19 mouse cellular contexts compared by ENCODE assay signal in the genomic region with DNA sequence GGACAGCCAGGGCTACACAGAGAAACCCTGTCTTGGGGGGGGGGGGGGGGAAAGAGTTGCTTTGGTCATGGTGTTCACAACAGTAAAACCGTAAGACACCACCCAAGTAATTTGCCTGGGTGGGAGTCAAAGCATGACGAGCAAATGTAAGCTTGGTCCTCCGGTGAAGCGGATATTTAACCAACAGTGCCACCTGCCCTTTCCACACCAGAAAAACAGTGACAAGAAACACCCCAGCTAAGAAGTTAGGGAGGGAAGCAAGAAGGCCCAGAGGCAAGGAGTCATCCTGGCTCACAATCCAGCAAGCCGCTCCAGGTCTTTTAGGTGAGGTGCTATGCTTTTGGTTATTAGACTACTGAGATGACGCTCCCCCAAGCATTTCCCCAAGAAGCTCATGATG. TPM values are rescaled to one million over a fixed set of nuclear protein-coding genes. Genes with fewer than 3 reads are reported as not detected.
A peak's percentile ranks its signal among the peaks of the same experiment; 100 is the strongest.
DNase-seq lines count a peak whose midpoint lies in the region; ATAC-seq and TF ChIP-seq lines count a peak whose summit lies in the region.
"Had no signal": no experiment of that assay in that cellular context is flagged by ENCODE, and none has a peak within 500 bp of the region (broad histone marks: within the 10 kb centered on the region; RNA-seq: fewer than 3 reads in every experiment).

No protein-coding gene starts in this region.

- peak; percentile 4 for DNase-seq in cerebellum, adult 9-10 months
- DNase-seq in cerebellum, postnatal 10 days: no peak
- peak; percentile 10 for DNase-seq in forebrain, embryonic 11.5 days (ENCODE audit: low spot score)
- no peak for DNase-seq in forebrain, postnatal 0 days
- DNase-seq in heart, adult 11 months: peak; percentile 72
- DNase-seq in heart, postnatal 4 days: no peak
- DNase-seq: adrenal gland, adult 2 months; adrenal gland, postnatal 10 days; adrenal gland, postnatal 25 days; cerebellum, adult 11 months; cerebellum, postnatal 36 days; embryo, embryonic 11 days had no signal

- 97% methylated on average over 6 of the region's 6 CpGs for WGBS in forebrain, embryonic 11.5 days
- 90% methylated on average over 6 of the region's 6 CpGs for WGBS in forebrain, postnatal 0 days

- H3K4me2 ChIP-seq in forebrain, embryonic 11.5 days (ENCODE audit: low read depth, low read length, severe bottlenecking): no peak overlapping the region
- no peak overlapping the region for H3K4me2 ChIP-seq in forebrain, postnatal 0 days (ENCODE audit: low read depth)
- H3K4me2 ChIP-seq: embryonic facial prominence, embryonic 13.5 days; embryonic facial prominence, embryonic 15.5 days; forebrain, embryonic 13.5 days; forebrain, embryonic 15.5 days had no signal

- TF ChIP-seq CTCF in forebrain, postnatal 0 days (IDR thresholded peaks at IDR 0.05; ENCODE audit: low read depth): no peak

- H3K4me3 ChIP-seq in forebrain, embryonic 11.5 days (ENCODE audit: low read depth, low read length): no peak overlapping the region
- H3K4me3 ChIP-seq in forebrain, postnatal 0 days (ENCODE audit: low read depth, low read length): no peak overlapping the region
- H3K4me3 ChIP-seq: embryonic facial prominence, embryonic 13.5 days; embryonic facial prominence, embryonic 15.5 days; erythroblast, embryonic 14.5 days; forebrain, embryonic 10.5 days; forebrain, embryonic 13.5 days; forebrain, embryonic 15.5 days had no signal

- peaks cover 9% of the 10 kb centered on the region; the same call in 1 of the 2 replicates for H3K4me1 ChIP-seq in forebrain, embryonic 11.5 days (replicated peaks; ENCODE audit: control insufficient read depth, insufficient read depth, low read length)
- peaks cover 15% of the 10 kb centered on the region for H3K4me1 ChIP-seq in forebrain, postnatal 0 days (ENCODE audit: insufficient read depth)
- H3K4me1 ChIP-seq: embryonic facial prominence, embryonic 13.5 days; embryonic facial prominence, embryonic 15.5 days had no signal

- H3K27ac ChIP-seq in forebrain, embryonic 11.5 days (ENCODE audit: low read depth, low read length): no peak overlapping the region
- no peak overlapping the region for H3K27ac ChIP-seq in forebrain, postnatal 0 days (ENCODE audit: low read depth, low read length)
- H3K27ac ChIP-seq: embryonic facial prominence, embryonic 13.5 days; embryonic facial prominence, embryonic 15.5 days; forebrain, embryonic 10.5 days; forebrain, embryonic 13.5 days; forebrain, embryonic 15.5 days had no signal

- no peaks in the 10 kb centered on the region for H3K27me3 ChIP-seq in forebrain, embryonic 11.5 days (ENCODE audit: control insufficient read depth, insufficient read depth, low read length)
- no peaks in the 10 kb centered on the region for H3K27me3 ChIP-seq in forebrain, postnatal 0 days (ENCODE audit: insufficient read depth, low read length)
- H3K27me3 ChIP-seq: embryonic facial prominence, embryonic 13.5 days; embryonic facial prominence, embryonic 15.5 days; forebrain, embryonic 13.5 days; forebrain, embryonic 15.5 days had no signal

- no peaks in the 10 kb centered on the region for H3K36me3 ChIP-seq in forebrain, embryonic 11.5 days (ENCODE audit: control insufficient read depth, insufficient read depth, low read length)
- H3K36me3 ChIP-seq in forebrain, postnatal 0 days (ENCODE audit: insufficient read depth): no peaks in the 10 kb centered on the region
- H3K36me3 ChIP-seq: embryonic facial prominence, embryonic 13.5 days; embryonic facial prominence, embryonic 15.5 days; forebrain, embryonic 10.5 days; forebrain, embryonic 15.5 days had no signal

- no peak for ATAC-seq in forebrain, embryonic 11.5 days (replicated peaks; ENCODE audit: low FRiP score)
- no peak for ATAC-seq in forebrain, postnatal 0 days
- ATAC-seq: forebrain, embryonic 13.5 days; forebrain, embryonic 15.5 days had no signal

- H3K9ac ChIP-seq in forebrain, embryonic 11.5 days (ENCODE audit: low read length): no peak overlapping the region
- no peak overlapping the region for H3K9ac ChIP-seq in forebrain, postnatal 0 days
- H3K9ac ChIP-seq: embryonic facial prominence, embryonic 15.5 days; forebrain, embryonic 13.5 days; forebrain, embryonic 15.5 days had no signal

- no peaks in the 10 kb centered on the region for H3K9me3 ChIP-seq in forebrain, embryonic 11.5 days (ENCODE audit: control insufficient read depth, low read length)
- H3K9me3 ChIP-seq in forebrain, postnatal 0 days (ENCODE audit: low read length): no peaks in the 10 kb centered on the region
- H3K9me3 ChIP-seq: embryonic facial prominence, embryonic 13.5 days; embryonic facial prominence, embryonic 15.5 days; forebrain, embryonic 10.5 days; forebrain, embryonic 13.5 days; forebrain, embryonic 15.5 days had no signal

RNA-seq across cellular contexts. Expression of gene Coro2b, which starts 19.9 kb away (rescaled TPM):
- 24.0 and 26.5 TPM in 2 replicates for polyA plus RNA-seq in forebrain, embryonic 11.5 days (2014; fragmentation: Nextera tagmentation; extraction: Ambion mirVana)
- 43.3 and 53.2 TPM in 2 replicates for total RNA-seq in forebrain, postnatal 0 days (2014; rRNA removed)
- 24.7 and 31.6 TPM in 2 replicates for polyA plus RNA-seq in forebrain, postnatal 0 days (2015; fragmentation: Nextera tagmentation; extraction: Ambion mirVana)
- 10 to 100 TPM; 16.2 to 16.9 TPM for total RNA-seq in heart, postnatal 4 days (2021)
- total RNA-seq: MEL had no signal
- polyA plus RNA-seq: erythroblast, embryonic 14.5 days had no signal

Comparison
In these comparisons a context has a peak if more than half of its experiments do, and no peak if none do; other contexts are left out.
1. DNase-seq: peak in cerebellum, adult 9-10 months (single experiment), forebrain, embryonic 11.5 days (single experiment) and heart, adult 11 months (single experiment); none in cerebellum, postnatal 10 days (0 of 2), forebrain, postnatal 0 days (single experiment) and heart, postnatal 4 days (single experiment).